Mouse (Mus musculus) lung, adult 2 months (tissue): ENCODE data around the gene Noxo1. TPM values are rescaled to one million over a fixed set of nuclear protein-coding genes. Genes with fewer than 3 reads are reported as not detected.

Source experiments
- DNase-seq: peaks from one replicate; pipeline ENCODE4 v3.0.0; 2022
- H3K4me1 ChIP-seq: fragments of 200-500 bp; 2 replicates; pipeline ENCODE4 v1.6.1; 2011; ENCODE audit warnings: low read length; ENCODE audit not compliant: control insufficient read depth, insufficient read depth
- H3K4me3 ChIP-seq: fragments of 200-500 bp; replicated peaks from 2 replicates; pipeline ENCODE3; 2011; ENCODE audit warnings: low read depth, mild to moderate bottlenecking, control low read depth, low read length; ENCODE audit errors: extremely low read depth
- CTCF ChIP-seq: fragments of 200-500 bp; IDR thresholded peaks from 2 replicates; pipeline ENCODE4 v1.5.1; 2011; ENCODE audit warnings: mild to moderate bottlenecking, low read length, control low read depth; ENCODE audit not compliant: insufficient read depth
- POLR2A ChIP-seq: fragments of 200-500 bp; IDR thresholded peaks from 2 replicates; pipeline ENCODE4 v1.6.1; 2011; ENCODE audit warnings: low read depth, mild to moderate bottlenecking, control low read depth, low read length, borderline replicate concordance; ENCODE audit errors: extremely low read depth
- WGBS: fragments of 180-500 bp; shearing (Covaris S2); methylation state at CpG from one replicate; pipeline ENCODE4 v1.1.7; 2018; 5-methylcytosine and 5-hydroxymethylcytosine counted together
- polyA plus RNA-seq: library from polyadenylated mRNA; depleted of rRNA; stranded (reverse); fragments of >200 nt; gene quantifications from 2 replicates; pipeline ENCODE4 v1.2.3, GENCODE M21; 2012

Gene Noxo1
- polyA plus RNA-seq, 1 experiment: 14.2 TPM

GRCm38 (mm10) chr17:24697985-24698384 is 2.0 kb downstream of the Noxo1 start:
- DNase-seq: no peak
- 11% methylated on average over 5 of the region's 5 CpGs for WGBS
- TF ChIP-seq CTCF: no peak
- TF ChIP-seq POLR2A: no peak
- Histone ChIP-seq H3K4me3 (no peak overlapping the region), H3K4me1 (peaks cover 2% of the 10 kb centered on the region)

GRCm38 (mm10) chr17:24698715-24699114 is 2.7 kb downstream of the Noxo1 start:
- Histone ChIP-seq H3K4me3 (no peak overlapping the region), H3K4me1 (peaks cover 2% of the 10 kb centered on the region)
- DNase-seq: no peak
- TF ChIP-seq POLR2A: no peak
- no peak for TF ChIP-seq CTCF
- 61% methylated on average over 9 of the region's 9 CpGs for WGBS

DNA sequence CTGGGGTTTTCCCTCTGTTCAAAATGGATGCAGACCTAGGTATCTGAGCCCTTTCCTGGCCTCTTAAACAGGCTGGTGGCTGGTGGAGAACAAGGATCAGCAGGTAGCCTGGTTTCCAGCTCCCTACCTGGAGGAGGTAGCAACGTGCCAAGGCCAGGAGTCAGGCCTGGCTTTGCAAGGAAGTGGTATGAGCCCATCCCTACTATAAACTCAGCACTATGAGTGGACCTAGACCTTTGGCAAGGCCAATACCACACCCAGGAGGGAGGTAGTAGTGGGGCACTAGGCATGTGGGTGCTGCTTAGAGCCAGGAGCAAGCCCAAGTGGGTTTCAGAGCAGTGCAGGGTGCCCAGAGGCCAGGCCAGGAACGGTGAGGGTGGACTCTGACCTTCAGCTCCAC is 3.4 kb downstream of the Noxo1 start:
- no peak for DNase-seq
- Histone ChIP-seq H3K4me1 (peaks cover 2% of the 10 kb centered on the region), H3K4me3 (no peak overlapping the region)
- WGBS: 86% methylated on average over 2 of the region's 2 CpGs
- TF ChIP-seq CTCF (no peak), POLR2A (no peak)

DNA sequence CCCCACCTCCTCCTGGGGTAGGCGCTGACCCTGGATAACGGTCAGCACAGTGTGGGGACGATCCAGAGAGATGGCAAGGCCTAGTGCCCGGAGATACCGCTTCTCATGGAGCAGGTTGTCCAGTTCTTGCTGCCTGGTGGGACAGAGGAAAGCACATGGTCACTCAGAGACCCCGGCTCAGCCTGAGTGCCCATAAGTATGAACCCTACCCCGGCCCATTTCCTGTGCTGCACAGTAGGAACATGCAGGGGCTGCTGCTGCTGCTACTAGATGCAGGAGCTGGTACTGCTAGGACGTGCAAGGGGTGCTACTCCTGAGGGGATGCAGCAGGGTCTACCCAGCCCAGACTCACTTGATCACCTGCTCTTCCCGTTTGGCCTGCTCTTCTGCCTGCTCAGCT is 5.2 kb downstream of the Noxo1 start:
- no peak for DNase-seq
- no peak overlapping the region for H3K4me3 ChIP-seq
- 87% methylated on average over 9 of the region's 9 CpGs for WGBS
- TF ChIP-seq CTCF (no peak), POLR2A (no peak)
- H3K4me1 ChIP-seq: peaks cover 2% of the 10 kb centered on the region

GRCm38 (mm10) chr17:24705821-24706220 is 9.8 kb downstream of the Noxo1 start:
- TF ChIP-seq CTCF: no peak
- TF ChIP-seq POLR2A: no peak
- 96% methylated on average over 3 of the region's 3 CpGs for WGBS
- Histone ChIP-seq H3K4me1 (0 out of 2 replicates have a peak, but pooled peaks cover 2% of the 10 kb centered on the region), H3K4me3 (no peak overlapping the region)
- no peak for DNase-seq

GRCm38 (mm10) chr17:24706982-24707800 is 11.2 kb downstream of the Noxo1 start, which contains the start of gene Tbl3:
Gene Tbl3 (minus strand): TSS chr17:24707660.
- 3% methylated on average over 32 of the region's 32 CpGs for WGBS
- 0 out of 2 replicates have a peak, but pooled peaks cover 2% of the 10 kb centered on the region for H3K4me1 ChIP-seq
- peak; percentile 94 for DNase-seq
- H3K4me3 ChIP-seq: peak within 1 kb of the TSS; percentile 87
- TF ChIP-seq POLR2A (peak; percentile 83; the same call in 1 of the 2 replicates), CTCF (no peak)

- H3K4me1 ChIP-seq: 0 out of 2 replicates have a peak, but pooled peaks cover 2% of the 10 kb centered on the region
- peak overlapping the region; percentile 87 for H3K4me3 ChIP-seq
- WGBS: 2% methylated on average over 24 of the region's 24 CpGs
- TF ChIP-seq CTCF: no peak
- no peak for TF ChIP-seq POLR2A
- DNase-seq: no peak
These were observed 11.9 kb downstream of the Noxo1 start for GRCm38 (mm10) chr17:24707801-24708425.

DNA sequence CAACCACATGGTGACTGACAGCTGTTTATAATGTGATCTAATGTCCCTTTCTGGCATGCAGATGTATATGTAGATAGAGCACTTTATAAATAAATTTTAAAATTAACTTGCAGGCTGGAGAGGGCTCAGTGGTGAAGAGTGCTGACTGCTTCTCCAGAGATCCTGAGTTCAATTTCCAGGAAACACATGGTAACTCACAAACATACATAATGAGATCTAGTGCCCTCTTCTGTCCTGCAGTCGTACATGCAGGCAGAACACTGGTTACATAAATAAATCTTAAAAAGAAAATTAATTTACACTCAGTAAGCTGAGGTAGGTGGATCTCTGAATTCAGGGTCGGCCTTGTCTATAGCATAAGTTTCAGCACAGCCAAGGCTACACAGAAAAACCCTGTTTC is 12.6 kb downstream of the Noxo1 start:
- WGBS: 20% methylated on average over 2 of the region's 2 CpGs
- Histone ChIP-seq H3K4me3 (no peak overlapping the region), H3K4me1 (0 out of 2 replicates have a peak, but pooled peaks cover 2% of the 10 kb centered on the region)
- TF ChIP-seq POLR2A (no peak), CTCF (no peak)
- no peak for DNase-seq

GRCm38 (mm10) chr17:24715556-24715955 is 19.5 kb downstream of the Noxo1 start:
- no peak overlapping the region for H3K4me3 ChIP-seq
- 83% methylated on average over 6 of the region's 6 CpGs for WGBS
- TF ChIP-seq POLR2A: no peak
- no peak for TF ChIP-seq CTCF
- H3K4me1 ChIP-seq: peaks cover 2% of the 10 kb centered on the region; the same call in 1 of the 2 replicates
- DNase-seq: no peak
